Mouse (Mus musculus) thymus, adult 2 months (tissue): ENCODE results near the gene Hfe2. TPM values are rescaled to one million over a fixed set of nuclear protein-coding genes. Genes with fewer than 3 reads are reported as not detected.

ENCODE experiments used
- DNase-seq: peaks from one replicate; pipeline ENCODE4 v3.0.0; 2021
- H3K27ac ChIP-seq: fragments of 200-500 bp; 2 replicates; pipeline ENCODE4 v1.5.1; 2012; ENCODE audit warnings: low read length, control low read depth; ENCODE audit not compliant: control insufficient read depth, insufficient read depth
- H3K27me3 ChIP-seq: fragments of 200-500 bp; 2 replicates; pipeline ENCODE4 v1.6.1; 2012; ENCODE audit warnings: mild to moderate bottlenecking, low read length, moderate library complexity, mixed read lengths; ENCODE audit not compliant: control insufficient read depth, insufficient read depth
- H3K36me3 ChIP-seq: fragments of 200-500 bp; 2 replicates; pipeline ENCODE4 v1.6.1; 2012; ENCODE audit warnings: mild to moderate bottlenecking, low read length, moderate library complexity; ENCODE audit not compliant: control insufficient read depth, insufficient read depth
- H3K4me1 ChIP-seq: fragments of 200-500 bp; replicated peaks from 2 replicates; pipeline ENCODE4 v1.6.1; 2012; ENCODE audit warnings: low read length; ENCODE audit not compliant: control insufficient read depth, insufficient read depth
- H3K4me3 ChIP-seq: fragments of 200-500 bp; 2 replicates; pipeline ENCODE4 v1.5.1; 2012; ENCODE audit warnings: mild to moderate bottlenecking, low read length, control low read depth, moderate library complexity; ENCODE audit not compliant: control insufficient read depth, insufficient read depth
- CTCF ChIP-seq: fragments of 200-500 bp; IDR thresholded peaks from 2 replicates; pipeline ENCODE4 v1.5.1; 2012; ENCODE audit warnings: mild to moderate bottlenecking, control low read depth, low read length, moderate library complexity, borderline replicate concordance; ENCODE audit not compliant: control insufficient read depth, poor library complexity, insufficient read depth; ENCODE audit errors: extremely low read depth
- POLR2A ChIP-seq: fragments of 200-500 bp; IDR thresholded peaks from 2 replicates; pipeline ENCODE4 v1.6.1; 2012; ENCODE audit warnings: mild to moderate bottlenecking, low read length, control low read depth, moderate library complexity; ENCODE audit not compliant: control insufficient read depth, poor library complexity, insufficient read depth; ENCODE audit errors: extremely low read depth
- WGBS: fragments of 180-500 bp; shearing (Covaris S2); methylation state at CpG from one replicate; pipeline ENCODE4 v1.1.7; 2018; 5-methylcytosine and 5-hydroxymethylcytosine counted together
- polyA plus RNA-seq: library from polyadenylated mRNA; depleted of rRNA; stranded (reverse); fragments of >200 nt; gene quantifications from 2 replicates; pipeline ENCODE4 v1.2.3, GENCODE M21; 2012

The Hfe2 gene
- polyA plus RNA-seq, 1 experiment: 10.4 TPM

DNA sequence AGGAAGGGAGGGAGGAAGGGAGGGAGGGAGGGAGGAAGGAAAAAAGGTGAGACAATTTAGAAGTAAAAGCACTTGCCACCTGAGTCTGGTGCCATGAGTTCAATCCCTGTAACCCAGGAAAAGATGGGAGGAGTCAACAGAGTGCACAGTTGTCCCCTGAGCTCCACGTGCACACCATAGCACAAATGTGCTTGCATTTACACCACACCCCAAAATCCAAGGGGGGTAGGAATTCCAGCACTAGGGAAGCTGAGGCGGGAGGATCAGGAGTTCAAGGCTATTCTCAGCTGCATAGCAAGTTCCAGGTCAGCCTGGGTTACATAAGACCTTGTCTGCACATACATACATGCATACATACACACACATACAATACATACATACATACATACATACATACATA is 46.4 kb downstream of the Hfe2 start:
- no peak overlapping the region for H3K4me3 ChIP-seq
- no peak for DNase-seq
- TF ChIP-seq POLR2A: no peak
- TF ChIP-seq CTCF: no peak
- WGBS: 73% methylated on average over 2 of the region's 2 CpGs
- peaks cover 45% of the 10 kb centered on the region for H3K4me1 ChIP-seq
- H3K27ac ChIP-seq: no peak overlapping the region
- H3K27me3 ChIP-seq: no peaks in the 10 kb centered on the region
- H3K36me3 ChIP-seq: no peaks in the 10 kb centered on the region

DNA sequence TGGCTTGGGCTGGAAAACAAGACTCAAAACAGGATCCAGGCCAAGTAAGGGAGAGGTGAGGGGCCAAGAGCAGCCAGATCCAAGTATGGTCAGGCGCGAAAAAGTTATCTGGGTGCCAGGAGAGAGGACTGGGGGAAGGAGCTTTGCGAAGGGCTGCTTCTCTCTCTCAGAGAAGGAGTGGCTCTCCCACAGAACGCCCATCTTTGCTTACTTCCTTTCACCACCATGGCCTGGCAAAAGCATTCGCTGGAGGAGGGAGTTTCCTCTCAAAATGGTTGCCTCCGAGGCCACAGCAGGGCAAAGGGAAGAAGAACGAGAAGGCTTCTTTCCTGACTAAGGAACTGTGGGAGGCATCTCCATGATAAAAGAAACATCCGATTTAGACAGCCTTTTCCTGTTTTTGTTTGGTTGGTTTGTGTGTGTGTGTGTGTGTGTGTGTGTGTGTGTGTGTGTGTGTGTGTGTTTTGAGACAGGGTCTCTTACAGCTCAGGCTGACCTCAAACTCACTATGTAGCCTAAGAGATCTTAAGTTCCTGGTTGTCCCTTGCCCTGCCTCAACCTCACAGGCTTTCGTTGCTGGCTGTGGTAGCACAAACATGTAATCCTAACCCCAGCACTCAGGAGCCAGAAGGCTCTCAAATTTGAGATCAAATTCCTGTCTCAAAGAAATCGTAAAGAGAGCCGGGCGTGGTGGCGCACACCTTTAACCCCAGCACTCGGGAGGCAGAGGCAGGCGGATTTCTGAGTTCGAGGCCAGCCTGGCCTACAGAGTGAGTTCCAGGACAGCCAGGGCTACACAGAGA is 47.1 kb downstream of the Hfe2 start:
- no peaks in the 10 kb centered on the region for H3K27me3 ChIP-seq
- peaks cover 47% of the 10 kb centered on the region for H3K4me1 ChIP-seq
- no peaks in the 10 kb centered on the region for H3K36me3 ChIP-seq
- TF ChIP-seq POLR2A (no peak), CTCF (no peak)
- 73% methylated on average over 16 of the region's 16 CpGs for WGBS
- H3K27ac ChIP-seq: no peak overlapping the region
- H3K4me3 ChIP-seq: no peak overlapping the region
- no peak for DNase-seq

DNA sequence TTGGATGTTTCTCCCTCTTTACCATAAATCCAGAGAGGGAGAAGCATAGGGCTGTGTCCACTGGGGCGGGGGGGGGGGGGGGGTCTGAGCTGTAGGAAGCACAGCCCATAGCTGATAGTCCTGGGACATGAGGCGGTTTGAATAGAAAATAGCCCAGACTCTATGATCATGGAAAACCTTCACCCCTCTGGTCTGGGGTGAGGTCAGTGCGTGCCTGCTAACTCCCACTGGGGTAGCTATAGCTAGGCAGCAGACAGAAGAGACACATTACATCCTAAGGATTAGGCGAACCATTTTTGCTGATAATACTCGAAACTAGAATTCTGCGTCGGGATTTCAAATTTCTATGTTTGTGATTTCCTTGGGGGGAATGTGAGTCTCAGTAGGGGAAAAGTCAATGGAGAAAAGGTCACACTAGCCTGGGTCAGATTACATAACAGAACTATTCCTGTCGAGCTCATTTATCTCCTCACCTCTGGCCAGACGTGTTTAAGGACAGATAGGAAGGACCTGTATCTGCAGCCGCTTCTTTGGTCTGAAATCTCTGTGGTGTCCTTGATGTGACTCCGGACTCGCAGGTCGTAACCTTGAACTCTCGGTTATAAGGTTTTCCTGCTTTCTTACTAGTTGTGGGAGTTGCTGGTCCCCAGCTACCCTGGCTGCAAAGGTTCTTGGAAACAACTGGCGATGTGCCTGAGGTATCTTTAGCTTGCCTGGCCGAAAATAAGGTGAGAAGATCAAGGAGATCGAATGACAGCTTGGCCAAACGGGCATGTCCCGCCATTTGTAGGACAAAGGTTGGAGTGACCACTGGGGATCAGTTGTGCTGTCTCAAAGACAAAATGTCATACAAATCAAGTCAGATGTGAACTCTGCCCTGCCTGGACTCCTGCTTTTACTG is 48.9 kb downstream of the Hfe2 start:
- Histone ChIP-seq H3K27ac (no peak overlapping the region), H3K36me3 (no peaks in the 10 kb centered on the region), H3K4me1 (peaks cover 48% of the 10 kb centered on the region), H3K27me3 (no peaks in the 10 kb centered on the region), H3K4me3 (no peak overlapping the region)
- DNase-seq: no peak
- TF ChIP-seq POLR2A (no peak), CTCF (no peak)
- 94% methylated on average over 19 of the region's 19 CpGs for WGBS

DNA sequence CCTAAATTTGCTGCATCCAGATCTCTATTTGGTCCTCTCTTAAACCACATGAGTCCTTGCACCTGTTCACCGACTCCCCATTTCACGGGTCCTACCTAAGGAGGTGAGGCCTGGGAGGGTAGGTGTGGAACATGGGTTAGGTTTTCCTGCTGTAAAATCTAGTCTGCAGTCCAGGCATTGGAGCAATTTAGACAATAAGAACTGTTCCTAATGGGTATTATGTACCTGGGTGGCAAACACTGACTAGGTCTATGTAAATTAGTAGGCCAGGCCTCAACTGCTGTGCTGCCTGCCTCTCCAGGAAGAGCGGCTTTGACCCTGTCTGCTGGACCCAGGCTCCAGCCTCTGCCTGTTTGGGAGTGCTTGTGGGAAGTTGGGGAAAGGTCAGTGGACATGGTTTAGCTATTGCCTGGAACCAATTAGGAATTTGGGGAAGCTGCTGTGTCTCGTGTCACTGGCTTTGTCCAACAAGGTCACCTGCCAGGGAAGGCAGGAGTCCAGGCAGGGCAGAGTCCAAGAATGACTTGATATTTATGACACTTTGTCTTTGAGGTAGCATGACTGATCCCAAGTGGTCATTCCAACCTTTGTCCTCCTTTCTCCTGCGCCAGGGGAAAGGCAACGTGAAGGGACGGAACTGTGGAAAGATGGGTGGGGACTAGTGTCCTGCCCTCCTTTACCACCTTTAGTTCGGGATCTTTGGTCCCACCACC is 50.5 kb downstream of the Hfe2 start:
- WGBS: 92% methylated on average over 8 of the region's 8 CpGs
- no peaks in the 10 kb centered on the region for H3K36me3 ChIP-seq
- no peak overlapping the region for H3K27ac ChIP-seq
- H3K4me1 ChIP-seq: peaks cover 55% of the 10 kb centered on the region
- no peak for DNase-seq
- no peak overlapping the region for H3K4me3 ChIP-seq
- TF ChIP-seq CTCF (no peak), POLR2A (no peak)
- no peaks in the 10 kb centered on the region for H3K27me3 ChIP-seq

DNA sequence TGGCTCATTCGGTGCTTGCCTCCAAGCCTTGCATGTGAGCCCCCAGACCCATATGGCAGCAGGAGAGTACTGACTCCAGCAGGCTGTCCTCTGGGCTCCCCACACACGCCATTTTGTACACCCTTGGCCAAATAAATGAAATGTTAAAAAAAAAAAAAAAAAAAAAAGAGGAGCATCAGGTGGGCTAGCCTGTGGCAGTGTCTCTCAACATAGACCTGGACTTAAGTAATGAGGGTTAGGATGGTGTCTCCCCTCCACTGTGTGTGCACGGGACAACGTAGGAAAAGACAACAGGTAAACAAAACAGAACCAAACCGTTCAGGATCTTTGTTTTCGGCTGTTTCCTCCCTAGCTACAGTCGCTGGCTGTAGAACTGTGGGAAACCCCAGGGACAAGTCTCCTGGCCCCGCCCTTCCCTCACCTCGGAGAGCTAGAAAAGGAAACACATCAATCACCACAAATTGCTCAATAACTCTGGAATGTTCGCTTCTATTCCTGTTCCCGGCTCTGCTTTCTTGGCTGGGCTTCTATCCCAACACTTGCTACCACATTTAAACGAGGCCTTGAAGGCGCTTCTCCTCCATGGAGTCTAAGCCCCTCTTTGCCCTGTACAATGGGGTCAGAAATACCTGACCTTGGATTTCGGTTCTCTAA is 51.2 kb downstream of the Hfe2 start:
- TF ChIP-seq POLR2A (no peak), CTCF (no peak)
- peak overlapping the region; percentile 57; the same call in 1 of the 2 replicates for H3K27ac ChIP-seq
- 32% methylated on average over 14 of the region's 14 CpGs for WGBS
- H3K36me3 ChIP-seq: no peaks in the 10 kb centered on the region
- H3K27me3 ChIP-seq: no peaks in the 10 kb centered on the region
- peaks cover 48% of the 10 kb centered on the region for H3K4me1 ChIP-seq
- no peak for DNase-seq
- peak overlapping the region; percentile 26 for H3K4me3 ChIP-seq
